Mouse (Mus musculus): Measurements from ENCODE around the gene Ppp4r3b.

- TF ChIP-seq GATA1 (IDR thresholded peaks at IDR 0.05; ENCODE audit: borderline replicate concordance, low read length) (no peak), FLI1 (IDR thresholded peaks at IDR 0.05; ENCODE audit: low read length) (no peak)
Observed at GRCm38 (mm10) chr11:29171959-29172391, 715 bp upstream of the Ppp4r3b start.

Measured in megakaryocyte, embryonic 14.5 days (primary cell).